Mouse (Mus musculus) hindbrain, embryonic 13.5 days (tissue): ENCODE measurements around the gene Chmp2b. TPM values are rescaled to one million over a fixed set of nuclear protein-coding genes. Genes with fewer than 3 reads are reported as not detected.

Experiments
- ATAC-seq: fragments of 200-750 bp; cut with Nextera tagmentation; 2 replicates; pipeline ENCODE4 v1.8.0; 2017; ENCODE audit warnings: moderate TSS enrichment; ENCODE audit not compliant: low FRiP score
- H3K27ac ChIP-seq: fragments of 300-500 bp; sonication (generic); 2 replicates; pipeline ENCODE4 v1.5.1; 2015; ENCODE audit warnings: inconsistent platforms, mild to moderate bottlenecking, moderate library complexity
- H3K27me3 ChIP-seq: fragments of 300-500 bp; sonication (generic); 2 replicates; pipeline ENCODE4 v1.6.1; 2015; ENCODE audit warnings: mild to moderate bottlenecking, inconsistent platforms
- H3K36me3 ChIP-seq: fragments of 300-500 bp; sonication (generic); 2 replicates; pipeline ENCODE4 v1.6.1; 2015; ENCODE audit warnings: mild to moderate bottlenecking, inconsistent platforms
- H3K4me1 ChIP-seq: fragments of 300-500 bp; sonication (generic); replicated peaks from 2 replicates; pipeline ENCODE4 v1.6.1; 2015; ENCODE audit warnings: inconsistent platforms
- H3K4me2 ChIP-seq: fragments of 300-500 bp; sonication (generic); 2 replicates; pipeline ENCODE4 v1.6.1; 2015; ENCODE audit warnings: inconsistent platforms, mild to moderate bottlenecking, moderate library complexity
- H3K4me3 ChIP-seq: fragments of 300-500 bp; sonication (generic); 2 replicates; pipeline ENCODE4 v1.5.1; 2015; ENCODE audit warnings: mild to moderate bottlenecking, inconsistent platforms
- H3K9ac ChIP-seq: fragments of 300-500 bp; sonication (generic); 2 replicates; pipeline ENCODE4 v1.6.1; 2015; ENCODE audit warnings: mild to moderate bottlenecking, inconsistent platforms
- H3K9me3 ChIP-seq: fragments of 300-500 bp; sonication (generic); 2 replicates; pipeline ENCODE4 v1.6.1; 2016; ENCODE audit warnings: inconsistent platforms
- whole genome bisulfite sequencing: fragments of 180-500 bp; shearing (Covaris S2); methylation state at CpG from one replicate; pipeline ENCODE4 v1.1.7; 2015; 5-methylcytosine and 5-hydroxymethylcytosine counted together
- polyA plus RNA-seq: library from polyadenylated mRNA; unstranded; fragments of >200 nt; fragmentation: Nextera tagmentation; extraction: Ambion mirVana; gene quantifications from 2 replicates; pipeline ENCODE4 v1.2.1, GENCODE M21; 2015

The Chmp2b gene
- polyA plus RNA-seq, 1 experiment from 2014 or later: 169 TPM

- ATAC-seq: no peak
These were observed 65.5 kb downstream of the Chmp2b start for GRCm38 (mm10) chr16:65497049-65497448.

GRCm38 (mm10) chr16:65496030-65496429, 66.5 kb downstream of the Chmp2b start:
- H3K27ac ChIP-seq: no peak overlapping the region
- no peak for ATAC-seq
- no peaks in the 10 kb centered on the region for H3K4me1 ChIP-seq
- no peaks in the 10 kb centered on the region for H3K9me3 ChIP-seq
- H3K9ac ChIP-seq: no peak overlapping the region
- H3K36me3 ChIP-seq: no peaks in the 10 kb centered on the region
- 88% methylated on average over 5 of the region's 5 CpGs for WGBS
- no peaks in the 10 kb centered on the region for H3K27me3 ChIP-seq
- no peak overlapping the region for H3K4me3 ChIP-seq
- H3K4me2 ChIP-seq: no peak overlapping the region

More at GRCm38 (mm10) chr16:65497049-65497448, 65.5 kb downstream of the Chmp2b start:
- Histone ChIP-seq H3K27me3 (no peaks in the 10 kb centered on the region), H3K36me3 (no peaks in the 10 kb centered on the region), H3K4me2 (no peak overlapping the region), H3K9ac (no peak overlapping the region), H3K9me3 (no peaks in the 10 kb centered on the region), H3K4me1 (no peaks in the 10 kb centered on the region), H3K4me3 (no peak overlapping the region), H3K27ac (no peak overlapping the region)
- WGBS: 45% methylated on average over 2 of the region's 2 CpGs

Other genes with a start within 250 kb of the Chmp2b start
- 0.09 TPM in 1 of 2 replicates, not detected in the other for gene Pou1f1, start 42.2 kb downstream of the Chmp2b start, polyA plus RNA-seq